Mouse (Mus musculus): Measurements from ENCODE around the gene Rbm17. TPM values are rescaled to one million over a fixed set of nuclear protein-coding genes. Genes with fewer than 3 reads are reported as not detected.
"Not testable (repeated sequence)": the region's sequence is repeated elsewhere in the genome, so short reads cannot be mapped to it uniquely, and the experiment has no call there.

The Rbm17 gene
- polyA plus RNA-seq, 1 experiment from 2014 or later = 136 TPM

DNA sequence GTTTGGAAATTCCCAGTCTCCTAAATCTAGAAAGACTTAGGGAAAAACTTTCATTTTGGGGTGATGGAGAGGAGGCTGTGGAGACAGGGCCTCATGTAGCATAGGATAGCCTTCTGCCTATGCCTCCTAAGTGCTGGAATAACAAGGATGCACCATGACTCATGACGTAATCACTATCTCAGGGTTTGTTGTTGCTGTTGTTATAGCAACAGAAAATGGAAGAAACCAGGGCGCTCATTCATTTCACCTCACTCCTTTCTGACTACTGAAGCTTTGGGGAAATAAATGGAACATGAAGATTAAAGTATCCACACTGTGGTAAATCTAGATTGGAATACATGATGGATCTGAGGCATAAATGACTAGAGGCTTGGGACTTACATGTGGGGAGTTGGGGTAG, 19.8 kb upstream of the Rbm17 start:
- Histone ChIP-seq H3K9ac (no peak overlapping the region), H3K4me1 (no peaks in the 10 kb centered on the region), H3K4me2 (no peak overlapping the region), H3K9me3 (no peaks in the 10 kb centered on the region), H3K27me3 (no peaks in the 10 kb centered on the region), H3K27ac (no peak overlapping the region), H3K36me3 (no peaks in the 10 kb centered on the region), H3K4me3 (no peak overlapping the region)
- no peak for ATAC-seq (ENCODE audit: borderline replicate concordance, extremely low read depth, low FRiP score, low TSS enrichment)
- WGBS = 84% methylated on average over 2 of the region's 2 CpGs

DNA sequence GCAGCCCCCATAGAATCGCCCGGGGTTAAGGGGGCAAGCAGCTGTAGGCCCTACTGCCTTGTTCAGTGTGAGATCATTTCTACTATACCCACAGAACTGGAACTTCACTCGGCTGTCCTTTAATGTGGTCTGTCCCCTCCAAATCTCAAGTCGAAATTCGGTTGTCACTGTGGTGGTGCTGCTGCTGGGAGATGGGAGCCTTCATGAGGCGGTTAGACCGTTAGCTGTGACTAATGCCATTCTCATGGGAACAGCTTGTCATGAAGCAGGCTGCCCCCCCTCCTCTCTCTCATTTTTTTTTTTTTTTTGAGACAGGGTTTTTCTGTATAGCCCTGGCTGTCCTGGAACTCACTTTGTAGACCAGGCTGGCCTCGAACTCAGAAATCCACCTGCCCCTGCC, 19.2 kb upstream of the Rbm17 start:
- Histone ChIP-seq H3K4me3 (no peak overlapping the region), H3K9ac (no peak overlapping the region), H3K36me3 (no peaks in the 10 kb centered on the region), H3K27me3 (no peaks in the 10 kb centered on the region), H3K27ac (no peak overlapping the region), H3K9me3 (no peaks in the 10 kb centered on the region), H3K4me2 (no peak overlapping the region), H3K4me1 (no peaks in the 10 kb centered on the region)
- 90% methylated on average over 8 of the region's 8 CpGs for WGBS
- ATAC-seq (ENCODE audit: borderline replicate concordance, extremely low read depth, low FRiP score, low TSS enrichment) = no peak

GRCm38 (mm10) chr2:11619598-11619997, 15.6 kb upstream of the Rbm17 start:
- Histone ChIP-seq H3K4me1 (no peaks in the 10 kb centered on the region), H3K4me3 (no peak overlapping the region), H3K9me3 (no peaks in the 10 kb centered on the region), H3K9ac (no peak overlapping the region), H3K4me2 (no peak overlapping the region), H3K27ac (no peak overlapping the region), H3K36me3 (no peaks in the 10 kb centered on the region), H3K27me3 (no peaks in the 10 kb centered on the region)
- ATAC-seq (ENCODE audit: borderline replicate concordance, extremely low read depth, low FRiP score, low TSS enrichment) = no peak
- 69% methylated on average over 2 of the region's 2 CpGs for WGBS

DNA sequence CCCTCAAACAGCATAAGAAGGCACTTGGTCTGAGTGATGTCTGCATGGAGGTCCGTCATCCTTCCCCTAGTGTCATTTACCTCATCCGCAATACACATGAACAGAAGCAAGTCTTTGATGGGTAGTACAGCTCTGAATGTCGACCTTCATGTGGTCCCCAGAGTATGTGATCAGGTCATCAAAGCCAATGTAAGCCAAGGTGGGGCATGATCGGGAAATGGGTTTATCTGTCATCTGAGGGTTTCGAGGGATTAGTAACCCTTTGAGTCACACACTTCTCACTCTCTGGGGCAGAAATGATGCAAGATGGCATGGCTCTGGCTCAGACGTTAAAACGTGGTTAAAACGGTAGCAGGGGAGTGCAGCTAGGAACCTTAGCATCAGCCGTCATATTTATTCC, 12.9 kb upstream of the Rbm17 start:
- no peak overlapping the region for H3K27ac ChIP-seq
- 87% methylated on average over 9 of the region's 9 CpGs for WGBS
- H3K27me3 ChIP-seq = no peaks in the 10 kb centered on the region
- ATAC-seq (ENCODE audit: borderline replicate concordance, extremely low read depth, low FRiP score, low TSS enrichment) = no peak
- H3K4me3 ChIP-seq = no peak overlapping the region
- H3K4me1 ChIP-seq = no peaks in the 10 kb centered on the region
- no peak overlapping the region for H3K9ac ChIP-seq
- no peak overlapping the region for H3K4me2 ChIP-seq
- H3K36me3 ChIP-seq = no peaks in the 10 kb centered on the region
- no peaks in the 10 kb centered on the region for H3K9me3 ChIP-seq

DNA sequence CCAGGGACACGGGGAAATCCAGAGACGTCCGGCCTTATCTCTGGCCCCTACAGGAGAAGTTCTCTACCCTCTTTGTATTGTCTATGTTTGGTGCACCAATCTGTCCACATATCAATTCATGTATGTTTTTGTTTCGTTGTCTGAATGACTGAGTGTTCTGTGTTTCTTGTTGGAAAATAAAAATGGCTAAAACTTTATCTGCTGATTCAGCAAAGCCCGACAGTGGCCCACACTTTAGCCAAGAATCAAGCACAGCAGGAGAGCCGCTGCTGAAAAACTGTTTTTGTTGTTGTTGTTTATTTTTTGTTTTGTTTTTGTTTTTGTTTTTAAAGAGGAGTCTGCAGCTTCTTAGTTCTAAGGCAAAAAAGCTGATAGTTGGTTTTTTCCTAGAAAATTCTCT, 9.0 kb upstream of the Rbm17 start:
- 85% methylated on average over 6 of the region's 6 CpGs for WGBS
- H3K27me3 ChIP-seq; H3K36me3 ChIP-seq; H3K4me3 ChIP-seq; H3K27ac ChIP-seq; H3K4me1 ChIP-seq; H3K4me2 ChIP-seq; ATAC-seq (ENCODE audit: borderline replicate concordance, extremely low read depth, low FRiP score, low TSS enrichment); H3K9ac ChIP-seq; H3K9me3 ChIP-seq: not testable (repeated sequence)

DNA sequence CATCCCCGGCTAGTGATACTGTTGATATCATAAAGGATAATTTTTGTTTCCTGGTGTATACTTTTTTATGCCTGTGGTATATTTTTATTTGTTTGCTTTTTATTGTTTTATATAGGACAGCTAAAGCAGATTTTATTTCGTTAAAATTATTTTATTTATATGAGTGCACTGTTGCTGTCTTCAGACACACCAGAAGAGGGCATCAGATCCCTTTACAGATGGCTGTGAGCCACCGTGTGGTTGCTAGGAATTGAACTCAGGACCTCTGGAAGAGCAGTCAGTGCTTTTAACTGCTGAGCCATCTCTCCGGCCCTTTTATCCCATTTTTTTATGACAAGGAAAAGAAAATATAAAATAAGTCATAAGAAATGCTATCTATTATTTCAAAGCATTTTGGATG, 2.8 kb upstream of the Rbm17 start:
- not testable (repeated sequence) for H3K4me2 ChIP-seq; H3K9me3 ChIP-seq; H3K36me3 ChIP-seq; H3K4me3 ChIP-seq; H3K9ac ChIP-seq; H3K4me1 ChIP-seq; H3K27me3 ChIP-seq; ATAC-seq (ENCODE audit: borderline replicate concordance, extremely low read depth, low FRiP score, low TSS enrichment); H3K27ac ChIP-seq
- 75% methylated on average over 4 of the region's 4 CpGs for WGBS

DNA sequence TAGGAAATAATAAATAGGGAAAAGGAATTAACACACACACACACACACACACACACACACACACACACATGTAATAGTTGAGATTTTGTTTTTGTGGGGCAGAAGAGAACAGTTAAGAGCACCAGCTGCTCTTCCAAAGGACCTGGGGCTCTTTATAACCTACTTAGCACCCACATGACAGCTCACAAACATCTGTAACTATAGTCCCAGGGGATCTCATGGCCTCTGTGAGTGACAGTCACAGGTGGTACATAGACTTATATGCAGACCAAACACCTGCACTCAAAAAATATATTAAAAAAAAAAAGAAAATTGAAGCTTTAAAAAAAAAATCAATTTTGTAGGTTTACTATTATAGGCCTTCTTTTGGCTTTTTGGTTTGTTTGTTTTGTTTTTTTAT, 958 bp upstream of the Rbm17 start:
- peaks cover 9% of the 10 kb centered on the region; the same call in 1 of the 2 replicates for H3K36me3 ChIP-seq
- no peaks in the 10 kb centered on the region for H3K9me3 ChIP-seq
- peaks cover 14% of the 10 kb centered on the region for H3K4me1 ChIP-seq
- no peak overlapping the region for H3K4me3 ChIP-seq
- no peak overlapping the region for H3K9ac ChIP-seq
- ATAC-seq (ENCODE audit: borderline replicate concordance, extremely low read depth, low FRiP score, low TSS enrichment) = no peak
- H3K27me3 ChIP-seq = no peaks in the 10 kb centered on the region
- no peak overlapping the region for H3K4me2 ChIP-seq
- no peak overlapping the region for H3K27ac ChIP-seq

DNA sequence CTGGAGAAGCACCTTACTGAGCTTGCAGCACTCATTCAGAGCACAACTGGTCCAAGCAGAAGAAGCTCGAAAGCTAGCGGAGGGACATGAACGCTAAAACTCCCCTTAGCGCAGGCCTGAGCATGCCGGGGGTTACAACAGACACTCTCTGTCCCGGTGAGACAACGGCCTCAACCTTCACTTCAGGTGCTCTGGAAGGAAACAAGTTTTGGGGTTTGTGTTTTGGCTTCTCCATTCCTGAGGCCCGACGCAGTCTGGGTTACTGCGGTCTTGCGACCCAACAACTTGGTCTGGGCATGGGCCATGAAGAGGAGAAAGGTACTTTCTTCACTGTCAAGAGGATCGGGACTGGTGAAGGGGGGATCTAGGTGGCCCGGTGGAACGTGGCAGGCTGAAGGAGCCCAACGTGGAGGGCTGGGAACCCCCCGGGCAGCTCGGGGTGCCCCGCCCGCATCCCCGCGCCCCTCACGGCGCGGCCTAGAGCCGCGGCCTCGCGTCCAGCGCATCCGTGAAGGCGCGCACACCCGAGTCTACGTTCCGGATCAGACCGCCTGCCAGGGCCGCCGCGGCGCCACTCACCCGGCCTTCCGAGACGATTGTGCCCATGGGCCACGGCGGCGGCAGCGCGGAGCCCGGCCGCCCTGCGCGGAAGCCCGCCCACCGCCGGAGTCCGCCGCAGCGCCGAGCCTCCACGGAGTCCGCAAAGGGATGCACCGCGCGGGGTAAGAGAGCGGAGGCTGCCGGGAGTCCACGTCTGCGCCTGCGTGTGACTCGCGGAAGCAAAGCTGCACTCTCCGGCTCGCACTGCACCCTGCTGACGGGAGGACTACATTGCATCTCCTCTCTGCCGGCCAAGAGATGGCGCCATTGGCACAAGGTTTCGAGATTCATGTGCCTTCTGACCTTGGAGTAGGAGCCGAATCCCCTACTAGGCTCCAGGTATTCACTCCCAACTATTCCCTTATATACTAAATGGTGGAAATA, 1.2 kb downstream of the Rbm17 start:
- Histone ChIP-seq H3K27ac (peak overlapping the region; percentile 56), H3K4me2 (peak overlapping the region; percentile 77), H3K9ac (peak overlapping the region; percentile 94), H3K9me3 (no peaks in the 10 kb centered on the region), H3K27me3 (no peaks in the 10 kb centered on the region), H3K36me3 (peaks cover 25% of the 10 kb centered on the region), H3K4me1 (peaks cover 14% of the 10 kb centered on the region), H3K4me3 (peak overlapping the region; percentile 82)
- peak; percentile 99 for ATAC-seq (ENCODE audit: borderline replicate concordance, extremely low read depth, low FRiP score, low TSS enrichment)
- under 1% methylated on average over 78 of the region's 78 CpGs for WGBS

- no peak for ATAC-seq (ENCODE audit: borderline replicate concordance, extremely low read depth, low FRiP score, low TSS enrichment)
- Histone ChIP-seq H3K4me1 (peaks cover 14% of the 10 kb centered on the region), H3K27me3 (no peaks in the 10 kb centered on the region), H3K4me2 (peak overlapping the region; percentile 77), H3K9ac (peak overlapping the region; percentile 94), H3K9me3 (no peaks in the 10 kb centered on the region), H3K4me3 (peak overlapping the region; percentile 82), H3K27ac (no peak overlapping the region), H3K36me3 (peaks cover 35% of the 10 kb centered on the region)
- 79% methylated on average over 6 of the region's 6 CpGs for WGBS
Observed at GRCm38 (mm10) chr2:11601795-11602194, 2.2 kb downstream of the Rbm17 start.

- WGBS = 95% methylated on average over 7 of the region's 7 CpGs
- H3K4me2 ChIP-seq = no peak overlapping the region
- H3K4me1 ChIP-seq = peaks cover 14% of the 10 kb centered on the region
Observed at GRCm38 (mm10) chr2:11597906-11598305, 6.0 kb downstream of the Rbm17 start.

DNA sequence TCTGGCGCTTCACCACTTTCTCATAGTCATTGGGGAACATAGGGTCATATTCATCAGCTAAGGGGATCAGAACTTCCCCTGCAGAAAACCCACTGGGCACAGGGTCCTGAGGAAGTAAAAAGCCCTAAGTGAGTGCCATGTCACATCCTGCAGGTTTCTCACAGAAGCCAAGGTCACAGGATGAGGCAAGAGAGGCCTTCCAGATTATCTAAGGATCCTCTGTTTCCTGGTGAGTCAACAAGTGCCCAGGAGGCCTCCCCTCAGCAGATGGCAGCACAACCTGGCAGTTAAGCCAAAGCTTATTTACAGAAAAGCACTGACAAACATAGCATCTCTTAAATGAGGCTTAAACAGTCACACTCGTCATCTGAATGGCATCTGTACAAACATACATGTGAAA, 7.3 kb downstream of the Rbm17 start:
- H3K9ac ChIP-seq = no peak overlapping the region
- peaks cover 8% of the 10 kb centered on the region for H3K4me1 ChIP-seq
- no peak overlapping the region for H3K4me3 ChIP-seq
- WGBS = 86% methylated on average over 2 of the region's 2 CpGs
- no peak for ATAC-seq (ENCODE audit: borderline replicate concordance, extremely low read depth, low FRiP score, low TSS enrichment)
- H3K27ac ChIP-seq = no peak overlapping the region
- H3K36me3 ChIP-seq = peaks cover 79% of the 10 kb centered on the region
- no peaks in the 10 kb centered on the region for H3K27me3 ChIP-seq
- H3K9me3 ChIP-seq = no peaks in the 10 kb centered on the region
- no peak overlapping the region for H3K4me2 ChIP-seq

More at GRCm38 (mm10) chr2:11597906-11598305, 6.0 kb downstream of the Rbm17 start:
- Histone ChIP-seq H3K9ac (no peak overlapping the region), H3K36me3 (peaks cover 67% of the 10 kb centered on the region), H3K9me3 (no peaks in the 10 kb centered on the region), H3K4me3 (no peak overlapping the region), H3K27me3 (no peaks in the 10 kb centered on the region), H3K27ac (no peak overlapping the region)
- ATAC-seq (ENCODE audit: borderline replicate concordance, extremely low read depth, low FRiP score, low TSS enrichment) = no peak

GRCm38 (mm10) chr2:11587996-11588395, 16.0 kb downstream of the Rbm17 start:
- Histone ChIP-seq H3K36me3 (peaks cover 94% of the 10 kb centered on the region), H3K9ac (no peak overlapping the region), H3K4me3 (no peak overlapping the region), H3K4me2 (no peak overlapping the region), H3K9me3 (no peaks in the 10 kb centered on the region), H3K27ac (no peak overlapping the region), H3K27me3 (no peaks in the 10 kb centered on the region), H3K4me1 (no peaks in the 10 kb centered on the region)
- ATAC-seq (ENCODE audit: borderline replicate concordance, extremely low read depth, low FRiP score, low TSS enrichment) = no peak
- 78% methylated on average over 4 of the region's 4 CpGs for whole genome bisulfite sequencing

All from lung, embryonic 15.5 days (tissue).